Mouse (Mus musculus) small intestine, adult 2 months (tissue): Measurements from ENCODE around the gene Gmeb2. TPM values are rescaled to one million over a fixed set of nuclear protein-coding genes. Genes with fewer than 3 reads are reported as not detected.

Source experiments
- H3K27ac ChIP-seq: fragments of 200-500 bp; 2 replicates; pipeline ENCODE4 v1.5.1; 2012; ENCODE audit warnings: low read depth, low read length, control low read depth, inconsistent platforms; ENCODE audit not compliant: insufficient read depth
- H3K27me3 ChIP-seq: fragments of 200-500 bp; 2 replicates; pipeline ENCODE4 v1.6.1; 2012; ENCODE audit warnings: mild to moderate bottlenecking, moderate library complexity, low read length, inconsistent platforms; ENCODE audit not compliant: control insufficient read depth, insufficient read depth
- H3K36me3 ChIP-seq: fragments of 200-500 bp; 2 replicates; pipeline ENCODE4 v1.6.1; 2012; ENCODE audit warnings: mild to moderate bottlenecking, low read length, control low read depth, inconsistent platforms; ENCODE audit not compliant: control insufficient read depth, insufficient read depth
- H3K4me1 ChIP-seq: fragments of 200-500 bp; 2 replicates; pipeline ENCODE4 v1.6.1; 2012; ENCODE audit warnings: low read length, inconsistent platforms, mixed read lengths; ENCODE audit not compliant: control insufficient read depth, insufficient read depth, insufficient read length
- H3K4me3 ChIP-seq: fragments of 200-500 bp; 2 replicates; pipeline ENCODE4 v1.5.1; 2012; ENCODE audit warnings: low read depth, mild to moderate bottlenecking, control low read depth, inconsistent platforms, low read length, moderate library complexity
- CTCF ChIP-seq: fragments of 200-500 bp; IDR thresholded peaks from 2 replicates; pipeline ENCODE4 v1.5.1; 2012; ENCODE audit warnings: low read depth, mild to moderate bottlenecking, control low read depth, inconsistent platforms, low read length, moderate library complexity, mixed read lengths; ENCODE audit not compliant: insufficient replicate concordance, insufficient read length; ENCODE audit errors: extremely low read depth
- POLR2A ChIP-seq: fragments of 200-500 bp; IDR thresholded peaks from 2 replicates; pipeline ENCODE4 v1.6.1; 2012; ENCODE audit warnings: low read depth, mild to moderate bottlenecking, control low read depth, inconsistent platforms, low read length, moderate library complexity
- WGBS: fragments of 180-500 bp; shearing (Covaris S2); methylation state at CpG from one replicate; pipeline ENCODE4 v1.1.7; 2018; 5-methylcytosine and 5-hydroxymethylcytosine counted together
- polyA plus RNA-seq: library from polyadenylated mRNA; depleted of rRNA; stranded (reverse); fragments of >200 nt; gene quantifications from 2 replicates; pipeline ENCODE4 v1.2.3, GENCODE M21; 2012

Gmeb2 gene
- polyA plus RNA-seq, 1 experiment, result 29.1 TPM

GRCm38 (mm10) chr2:181314080-181314810 lies 26.4 kb upstream of the Gmeb2 start, which contains the start of gene Stmn3:
Gene Stmn3, minus strand, starts transcription at chr2:181314500.
- Histone ChIP-seq H3K27ac (no peak within 1 kb of the TSS), H3K4me1 (peaks cover 6% of the 10 kb centered on the region), H3K36me3 (no peaks in the 10 kb centered on the region), H3K4me3 (peak within 1 kb of the TSS; percentile 15; the same call in 1 of the 2 replicates), H3K27me3 (peaks cover 18% of the 10 kb centered on the region)
- TF ChIP-seq POLR2A, result no peak
- no peak for TF ChIP-seq CTCF
- WGBS, result 6% methylated on average over 20 of the region's 23 CpGs

DNA sequence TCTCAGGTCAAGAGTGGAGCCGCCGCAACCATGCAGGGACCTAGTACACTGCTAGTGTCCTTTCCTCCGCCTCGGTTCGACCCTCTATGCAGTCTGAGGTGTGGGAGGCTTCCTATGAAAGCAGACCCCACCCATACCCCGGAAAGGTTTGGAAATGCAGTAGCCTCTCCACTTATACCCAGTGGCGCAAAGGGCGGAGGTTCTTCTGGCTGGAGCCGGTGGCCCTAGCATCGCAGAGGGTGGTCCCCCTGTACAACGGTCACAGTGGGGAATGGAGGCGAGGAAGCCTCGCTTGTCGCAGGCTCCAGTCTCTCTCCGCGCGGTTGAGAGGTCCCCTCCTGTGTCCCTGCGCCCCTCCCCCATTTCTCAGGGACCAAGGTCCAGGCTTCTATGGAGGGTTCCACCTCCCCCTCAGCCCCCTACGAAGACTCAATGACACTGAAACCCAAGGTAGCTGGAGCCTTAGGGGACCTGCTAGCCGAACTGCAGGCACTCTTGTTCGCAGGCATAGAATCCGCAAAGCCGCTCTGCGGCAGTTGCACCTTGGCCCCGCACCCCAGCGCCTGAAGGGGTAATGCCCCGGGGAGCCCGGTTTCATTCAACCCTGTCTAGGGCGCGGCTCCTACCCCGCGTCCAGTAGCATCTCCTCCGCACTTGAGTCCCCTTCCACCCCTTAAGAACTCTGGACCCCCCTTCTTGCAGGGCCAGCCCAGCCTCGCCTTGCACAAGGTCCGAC lies 25.7 kb upstream of the Gmeb2 start:
- Histone ChIP-seq H3K4me3 (peak overlapping the region; percentile 15; the same call in 1 of the 2 replicates), H3K27ac (no peak overlapping the region), H3K27me3 (peaks cover 18% of the 10 kb centered on the region), H3K4me1 (peaks cover 4% of the 10 kb centered on the region), H3K36me3 (no peaks in the 10 kb centered on the region)
- no peak for TF ChIP-seq POLR2A
- WGBS, result 8% methylated on average over 35 of the region's 35 CpGs

GRCm38 (mm10) chr2:181313006-181313343 lies 25.1 kb upstream of the Gmeb2 start:
- Histone ChIP-seq H3K27ac (no peak overlapping the region), H3K4me1 (peaks cover 4% of the 10 kb centered on the region), H3K27me3 (peaks cover 18% of the 10 kb centered on the region), H3K36me3 (no peaks in the 10 kb centered on the region), H3K4me3 (no peak overlapping the region)
- 20% methylated on average over 5 of the region's 5 CpGs for WGBS
- TF ChIP-seq POLR2A, result no peak
- TF ChIP-seq CTCF, result no peak

DNA sequence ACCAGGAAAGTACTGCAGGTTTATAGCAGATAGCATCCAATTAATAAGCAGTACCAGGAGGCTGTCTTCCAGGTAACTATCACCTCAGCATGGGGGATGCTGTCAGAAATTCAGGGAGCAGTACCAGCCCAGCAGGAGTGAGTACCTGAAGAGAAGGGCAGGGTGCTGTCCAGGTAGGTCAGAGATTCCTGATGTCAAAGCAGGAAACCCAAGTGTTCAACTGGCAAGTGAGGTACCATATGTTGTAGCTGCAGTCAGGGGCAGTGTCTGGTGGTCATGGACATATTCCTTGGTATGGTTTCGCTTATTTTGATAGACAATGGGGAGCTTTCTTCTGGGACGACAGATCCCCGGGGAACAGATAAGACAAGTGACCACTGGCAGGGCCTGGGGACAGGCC lies 24.6 kb upstream of the Gmeb2 start:
- Histone ChIP-seq H3K4me1 (peaks cover 4% of the 10 kb centered on the region), H3K36me3 (no peaks in the 10 kb centered on the region), H3K27ac (no peak overlapping the region), H3K27me3 (peaks cover 18% of the 10 kb centered on the region), H3K4me3 (no peak overlapping the region)
- WGBS, result 80% methylated on average over 3 of the region's 3 CpGs
- TF ChIP-seq CTCF (no peak), POLR2A (no peak)

- no peaks in the 10 kb centered on the region; the same call in 1 of the 2 replicates for H3K4me1 ChIP-seq
- H3K36me3 ChIP-seq, result no peaks in the 10 kb centered on the region
- no peak overlapping the region for H3K27ac ChIP-seq
- no peaks in the 10 kb centered on the region; the same call in none of the 2 replicates for H3K27me3 ChIP-seq
- TF ChIP-seq POLR2A, result no peak
- TF ChIP-seq CTCF, result peak; percentile 40; the same call in 1 of the 2 replicates
- 16% methylated on average over 30 of the region's 30 CpGs for WGBS
- no peak overlapping the region for H3K4me3 ChIP-seq
Observed at GRCm38 (mm10) chr2:181307144-181307804, 19.4 kb upstream of the Gmeb2 start.

GRCm38 (mm10) chr2:181304944-181305343 lies 17.1 kb upstream of the Gmeb2 start:
- 74% methylated on average over 1 of the region's 1 CpGs for WGBS
- Histone ChIP-seq H3K36me3 (peaks cover 5% of the 10 kb centered on the region), H3K4me3 (no peak overlapping the region), H3K27me3 (no peaks in the 10 kb centered on the region; the same call in none of the 2 replicates), H3K27ac (no peak overlapping the region), H3K4me1 (no peaks in the 10 kb centered on the region; the same call in 1 of the 2 replicates)
- TF ChIP-seq CTCF (no peak), POLR2A (no peak)

DNA sequence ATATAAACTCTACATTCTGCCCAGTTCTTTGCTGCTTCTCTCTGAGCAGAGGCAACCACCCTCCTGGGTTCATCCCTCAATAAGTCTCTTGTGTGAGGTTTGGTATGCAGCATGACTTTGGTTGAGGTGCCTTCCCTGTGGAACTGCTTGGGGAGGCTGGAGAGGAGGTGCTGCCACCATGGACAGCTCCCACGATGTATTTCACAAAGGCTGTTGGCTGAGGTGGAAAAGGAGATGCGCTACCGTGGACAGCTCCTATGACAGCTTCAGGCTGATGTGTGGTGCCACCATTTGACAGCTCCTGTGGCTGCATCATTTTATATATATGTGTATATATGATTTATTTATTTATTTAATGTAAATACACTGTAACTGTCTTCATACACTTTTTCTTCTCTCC lies 14.2 kb upstream of the Gmeb2 start:
- Histone ChIP-seq H3K36me3 (peaks cover 5% of the 10 kb centered on the region), H3K27me3 (no peaks in the 10 kb centered on the region; the same call in 1 of the 2 replicates), H3K4me3 (no peak overlapping the region), H3K4me1 (no peaks in the 10 kb centered on the region), H3K27ac (no peak overlapping the region)
- WGBS, result 44% methylated on average over 3 of the region's 3 CpGs
- TF ChIP-seq CTCF (no peak), POLR2A (no peak)
